Mouse (Mus musculus) frontal cortex, adult 2 months (tissue): ENCODE data around the gene Abhd18. TPM values are rescaled to one million over a fixed set of nuclear protein-coding genes. Genes with fewer than 3 reads are reported as not detected.

ENCODE experiments used
- DNase-seq, 2 experiments: peaks; one replicate each; pipeline ENCODE4 v3.0.0; 2022; ENCODE audit warnings: low spot score in 1 of 2; ENCODE audit errors: extremely low spot score in 1 of 2
- polyA plus RNA-seq: library from polyadenylated mRNA; depleted of rRNA; stranded (reverse); fragments of >200 nt; gene quantifications from 2 replicates; pipeline ENCODE4 v1.2.3, GENCODE M21; 2012; rRNA removed

Abhd18 gene
- polyA plus RNA-seq, 1 experiment, result 21.7 TPM

- DNase-seq, result peak in 1 of 2 experiments; percentile 26
Observed at GRCm38 (mm10) chr3:40949903-40950600, 103.3 kb downstream of the Abhd18 start.

DNA sequence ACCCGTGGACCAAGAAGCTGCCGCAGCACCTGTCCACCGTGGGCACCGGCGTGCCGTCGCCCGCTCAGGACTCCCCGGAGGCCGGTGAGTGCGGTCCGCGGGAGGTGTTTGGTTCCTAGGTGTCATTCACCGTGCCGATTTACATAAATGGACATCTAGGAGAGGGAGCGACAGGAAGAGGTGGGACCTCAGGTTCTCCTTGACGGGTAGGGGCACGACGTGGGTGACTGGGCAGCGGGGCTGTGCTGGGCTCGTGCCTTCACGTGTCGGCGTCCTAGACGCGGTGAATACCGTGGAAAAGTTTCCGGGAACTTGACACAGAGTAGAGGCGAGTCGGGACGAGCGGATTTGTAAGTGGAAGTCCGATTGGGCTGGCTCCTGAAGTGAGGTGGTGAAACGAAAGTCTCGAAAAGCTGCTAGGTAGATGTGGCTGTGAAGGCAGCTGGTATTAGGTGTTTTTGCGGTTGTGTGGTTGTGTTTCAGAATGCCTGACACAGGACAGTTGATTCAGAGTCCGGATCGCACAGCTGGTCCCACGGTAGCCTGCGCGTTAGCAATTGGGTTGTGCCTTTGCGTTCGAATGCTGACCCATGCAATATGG, 103.9 kb downstream of the Abhd18 start:
- peak in 1 of 2 experiments; percentile 20 for DNase-seq

GRCm38 (mm10) chr3:40951365-40951764, 104.6 kb downstream of the Abhd18 start:
- no peak for DNase-seq

GRCm38 (mm10) chr3:40952606-40953005, 105.8 kb downstream of the Abhd18 start:
- DNase-seq, result no peak

GRCm38 (mm10) chr3:40954792-40955191, 108.0 kb downstream of the Abhd18 start:
- DNase-seq, result no peak

DNA sequence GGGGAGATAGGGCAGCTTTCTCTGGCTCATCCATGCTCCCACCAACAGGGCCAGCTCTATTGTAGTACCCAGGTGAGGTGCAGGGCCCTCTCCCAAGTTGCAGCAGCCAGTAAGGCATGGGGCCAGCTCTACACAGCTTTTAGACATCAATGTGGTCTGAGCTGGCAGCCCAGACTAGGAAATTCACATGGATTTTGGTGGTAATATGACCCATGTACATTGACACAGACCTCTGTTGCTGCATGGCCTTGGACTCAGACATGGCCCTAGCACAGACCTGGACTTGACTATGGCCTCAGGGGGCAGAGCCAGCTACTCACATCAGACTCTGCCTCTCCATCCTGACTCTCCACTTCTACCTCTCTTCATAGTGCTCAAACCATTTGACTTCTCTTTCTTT, 112.1 kb downstream of the Abhd18 start:
- DNase-seq, result no peak

- DNase-seq, result no peak
Observed at GRCm38 (mm10) chr3:40980758-40981157, 134.0 kb downstream of the Abhd18 start.

DNA sequence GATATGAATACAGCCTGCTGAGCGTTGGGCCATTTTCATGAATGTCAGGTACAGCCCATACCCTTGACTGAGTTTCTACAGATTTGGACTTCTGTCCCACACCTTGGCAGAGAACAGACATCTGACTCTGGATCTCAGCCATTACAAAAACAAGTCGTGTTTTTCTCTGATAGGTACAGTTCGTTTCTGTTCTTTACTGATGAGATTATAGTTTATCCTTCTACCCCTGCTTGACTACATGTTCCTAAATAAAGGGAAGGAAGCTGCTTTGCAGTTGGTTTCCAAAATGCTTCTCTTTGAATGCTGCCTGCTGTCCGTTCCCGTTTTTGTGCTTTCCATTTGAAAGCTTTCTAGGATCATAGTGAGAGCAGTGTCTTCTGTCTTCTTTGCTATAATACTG, 140.8 kb downstream of the Abhd18 start:
- DNase-seq, result no peak

Other genes starting within 250 kb of the Abhd18 start
- 0.06 and 0.12 TPM in 2 replicates for gene Slc25a31, start 138.1 kb upstream of the Abhd18 start, polyA plus RNA-seq
- gene Hspa4l, start 102.5 kb upstream of the Abhd18 start, polyA plus RNA-seq, result 35.9 and 43.1 TPM in 2 replicates
- gene Plk4, start 47.0 kb upstream of the Abhd18 start, polyA plus RNA-seq, result 3.3 and 4.0 TPM in 2 replicates
- gene Mfsd8, start 84 bp upstream of the Abhd18 start, polyA plus RNA-seq, result 13.5 and 15.1 TPM in 2 replicates
- gene 1700034I23Rik, start 55.6 kb downstream of the Abhd18 start, polyA plus RNA-seq, result 0.13 and 0.16 TPM in 2 replicates
- 16.0 and 16.6 TPM in 2 replicates for gene Larp1b, start 102.9 kb downstream of the Abhd18 start, polyA plus RNA-seq
- gene Pgrmc2, start 236.1 kb downstream of the Abhd18 start, polyA plus RNA-seq, result 39.6 and 42.4 TPM in 2 replicates